Mouse (Mus musculus) neural tube, embryonic 15.5 days (tissue): ENCODE data around the gene Gm5773. TPM values are rescaled to one million over a fixed set of nuclear protein-coding genes. Genes with fewer than 3 reads are reported as not detected.
"Not testable (repeated sequence)": the region's sequence is repeated elsewhere in the genome, so short reads cannot be mapped to it uniquely, and the experiment has no call there.

ENCODE experiments used
- ATAC-seq: fragments of 200-750 bp; cut with Nextera tagmentation; 2 replicates; pipeline ENCODE4 v1.8.0; 2017; ENCODE audit warnings: mild to moderate bottlenecking, moderate TSS enrichment, moderate library complexity; ENCODE audit not compliant: low FRiP score
- H3K27ac ChIP-seq: fragments of 300-500 bp; sonication (generic); replicated peaks from 2 replicates; pipeline ENCODE4 v1.5.1; 2015; ENCODE audit warnings: mild to moderate bottlenecking, inconsistent platforms
- H3K27me3 ChIP-seq: fragments of 300-500 bp; sonication (generic); replicated peaks from 2 replicates; pipeline ENCODE4 v1.6.1; 2015; ENCODE audit warnings: inconsistent platforms
- H3K36me3 ChIP-seq: fragments of 300-500 bp; sonication (generic); 2 replicates; pipeline ENCODE4 v1.6.1; 2015; ENCODE audit warnings: inconsistent platforms
- H3K4me1 ChIP-seq: fragments of 300-500 bp; sonication (generic); 2 replicates; pipeline ENCODE4 v1.6.1; 2015; ENCODE audit warnings: inconsistent platforms
- H3K4me2 ChIP-seq: fragments of 300-500 bp; sonication (generic); 2 replicates; pipeline ENCODE4 v1.6.1; 2015; ENCODE audit warnings: inconsistent platforms, mild to moderate bottlenecking, moderate library complexity
- H3K4me3 ChIP-seq: fragments of 300-500 bp; sonication (generic); replicated peaks from 2 replicates; pipeline ENCODE4 v1.5.1; 2015; ENCODE audit warnings: mild to moderate bottlenecking, inconsistent platforms
- H3K9ac ChIP-seq: fragments of 300-500 bp; sonication (generic); replicated peaks from 2 replicates; pipeline ENCODE4 v1.6.1; 2015; ENCODE audit warnings: mild to moderate bottlenecking, inconsistent platforms
- H3K9me3 ChIP-seq: fragments of 300-500 bp; sonication (generic); replicated peaks from 2 replicates; pipeline ENCODE4 v1.6.1; 2016; ENCODE audit warnings: inconsistent platforms
- WGBS: fragments of 180-500 bp; shearing (Covaris S2); methylation state at CpG from one replicate; pipeline ENCODE4 v1.1.7; 2015; ENCODE audit warnings: mixed read lengths; 5-methylcytosine and 5-hydroxymethylcytosine counted together
- polyA plus RNA-seq: library from polyadenylated mRNA; unstranded; fragments of >200 nt; fragmentation: Nextera tagmentation; extraction: Ambion mirVana; gene quantifications from 2 replicates; pipeline ENCODE4 v1.2.1, GENCODE M21; 2015

The Gm5773 gene
- polyA plus RNA-seq: not detected in 2 replicates

- not testable (repeated sequence) for H3K9me3 ChIP-seq, H3K4me3 ChIP-seq, H3K27ac ChIP-seq, H3K27me3 ChIP-seq, ATAC-seq, H3K4me2 ChIP-seq, H3K9ac ChIP-seq, H3K4me1 ChIP-seq, H3K36me3 ChIP-seq
- WGBS: 89% methylated on average over 1 of the region's 1 CpGs
Observed at GRCm38 (mm10) chr3:93772700-93773099, at the start of gene Gm5773. TSS of gene Gm5773 (plus strand) at chr3:93773000.

- H3K27ac ChIP-seq, H3K9ac ChIP-seq, H3K36me3 ChIP-seq, H3K4me2 ChIP-seq, H3K4me3 ChIP-seq, H3K4me1 ChIP-seq, ATAC-seq, H3K27me3 ChIP-seq, H3K9me3 ChIP-seq: not testable (repeated sequence)
- 86% methylated on average over 1 of the region's 1 CpGs for WGBS
Observed at GRCm38 (mm10) chr3:93745475-93745874, 27.3 kb upstream of the Gm5773 start.

GRCm38 (mm10) chr3:93754022-93754421, 18.8 kb upstream of the Gm5773 start:
- not testable (repeated sequence) for H3K9me3 ChIP-seq, H3K4me2 ChIP-seq, H3K4me1 ChIP-seq, H3K27me3 ChIP-seq, H3K36me3 ChIP-seq, H3K9ac ChIP-seq, H3K4me3 ChIP-seq, H3K27ac ChIP-seq, ATAC-seq
- WGBS: 93% methylated on average over 18 of the region's 18 CpGs

- H3K4me3 ChIP-seq, H3K9me3 ChIP-seq, ATAC-seq, H3K9ac ChIP-seq, H3K4me1 ChIP-seq, H3K27me3 ChIP-seq, H3K36me3 ChIP-seq, H3K4me2 ChIP-seq, H3K27ac ChIP-seq: not testable (repeated sequence)
Observed at GRCm38 (mm10) chr3:93796098-93796497, 23.3 kb downstream of the Gm5773 start, which contains the start of gene Tdpoz4. TSS of gene Tdpoz4 (plus strand) at chr3:93796398.

- ATAC-seq, H3K36me3 ChIP-seq: not testable (repeated sequence)
Observed at GRCm38 (mm10) chr3:93813341-93813740, 40.5 kb downstream of the Gm5773 start.

More at GRCm38 (mm10) chr3:93813341-93813740, 40.5 kb downstream of the Gm5773 start:
- H3K4me1 ChIP-seq, H3K9ac ChIP-seq, H3K27me3 ChIP-seq, H3K4me2 ChIP-seq, H3K4me3 ChIP-seq, H3K9me3 ChIP-seq, H3K27ac ChIP-seq: not testable (repeated sequence)

Other genes starting within 250 kb of the Gm5773 start
- 284 and 336 TPM in 2 replicates for gene S100a10, start 217.9 kb upstream of the Gm5773 start, polyA plus RNA-seq
- gene Tdpoz2, start 120.3 kb upstream of the Gm5773 start, polyA plus RNA-seq: not detected in 2 replicates
- not detected in 2 replicates for gene Tdpoz1, start 96.7 kb upstream of the Gm5773 start, polyA plus RNA-seq
- not detected in 2 replicates for gene Gm37596, start 79.9 kb upstream of the Gm5773 start, polyA plus RNA-seq
- not detected in 2 replicates for gene Tdpoz4, start 23.4 kb downstream of the Gm5773 start, polyA plus RNA-seq
- not detected in 2 replicates for gene Tdpoz3, start 53.0 kb downstream of the Gm5773 start, polyA plus RNA-seq
- not detected in 2 replicates for gene Gm9117, start 170.5 kb downstream of the Gm5773 start, polyA plus RNA-seq
- not detected in 2 replicates for gene Tdpoz5, start 188.3 kb downstream of the Gm5773 start, polyA plus RNA-seq